Mouse (Mus musculus) G1E-ER4 (cell line): ENCODE results near the gene 3830417A13Rik. TPM values are rescaled to one million over a fixed set of nuclear protein-coding genes. Genes with fewer than 3 reads are reported as not detected.

Experiments
- GATA1 ChIP-seq: IDR thresholded peaks from one replicate; pipeline ENCODE4 v1.8.0; 2012; ENCODE audit warnings: low read length, inconsistent platforms
- polyA plus RNA-seq: library from polyadenylated mRNA; stranded (reverse); fragments of >175 nt; gene quantifications from 2 replicates; pipeline ENCODE4 v1.2.3, GENCODE M21; 2012

The 3830417A13Rik gene
- not detected in 2 replicates for polyA plus RNA-seq

DNA sequence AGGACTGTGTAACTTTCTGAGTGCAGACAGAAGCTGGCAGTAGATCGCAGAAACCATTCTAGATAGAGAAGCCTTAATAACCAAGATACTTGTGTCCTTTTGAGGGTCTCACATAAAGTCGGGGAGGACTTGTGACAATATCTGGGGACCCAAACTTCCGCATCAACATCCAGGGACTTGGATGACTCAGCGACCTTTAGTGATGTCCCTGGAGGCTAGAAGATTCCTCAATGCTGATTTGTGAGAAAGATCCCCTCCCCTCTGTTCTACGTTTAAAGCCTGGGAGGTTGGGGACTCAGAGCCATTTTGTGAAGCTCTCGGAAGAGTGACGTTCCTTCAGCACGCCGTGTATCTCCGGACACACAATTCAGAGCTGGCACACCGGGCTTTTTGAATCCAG is at the start of gene 3830417A13Rik:
3830417A13Rik (plus strand) TSS at position 301 of the 400 bp plus-strand sequence.
- no peak for TF ChIP-seq GATA1

GRCm38 (mm10) chrX:64152098-64152497 is 21.2 kb upstream of the 3830417A13Rik start, which contains the start of gene Gm6760:
Gene Gm6760, minus strand, starts transcription at chrX:64152198.
- no peak for TF ChIP-seq GATA1

GRCm38 (mm10) chrX:64181246-64181645 is 7.9 kb downstream of the 3830417A13Rik start:
- no peak for TF ChIP-seq GATA1

Other genes starting within 250 kb of the 3830417A13Rik start
- not detected in 2 replicates for gene Gm6760, start 21.4 kb upstream of the 3830417A13Rik start, polyA plus RNA-seq
- gene Slitrk4, start 103.4 kb downstream of the 3830417A13Rik start, polyA plus RNA-seq, result not detected in 2 replicates